Mouse (Mus musculus): ENCODE data around the gene Gm45623. TPM values are rescaled to one million over a fixed set of nuclear protein-coding genes. Genes with fewer than 3 reads are reported as not detected.
A peak's percentile ranks its signal among the peaks of the same experiment; 100 is the strongest.

The Gm45623 gene
- total RNA-seq (2022), result 10 to 100 TPM; 13.4 to 15.8 (median 15.2) TPM

GRCm38 (mm10) chr13:56753192-56753951 is at the start of gene Gm45623:
Gm45623 (minus strand) TSS chr13:56753827.
- DNase-seq (ENCODE audit: low spot score in 2 of 2), result no peak

GRCm38 (mm10) chr13:56797459-56797858 is 43.8 kb upstream of the Gm45623 start:
- no peak for DNase-seq (ENCODE audit: low spot score in 2 of 2)

- no peak for DNase-seq (ENCODE audit: low spot score in 2 of 2)
These were observed 41.9 kb upstream of the Gm45623 start for GRCm38 (mm10) chr13:56795501-56795900.

- DNase-seq (ENCODE audit: low spot score in 2 of 2), result no peak
These were observed 40.8 kb upstream of the Gm45623 start for GRCm38 (mm10) chr13:56794441-56794840.

- DNase-seq (ENCODE audit: low spot score in 2 of 2), result no peak
These were observed 39.2 kb upstream of the Gm45623 start for GRCm38 (mm10) chr13:56792844-56793243.

GRCm38 (mm10) chr13:56790683-56791082 is 37.1 kb upstream of the Gm45623 start:
- DNase-seq (ENCODE audit: low spot score in 2 of 2), result peak in 1 of 2 experiments; percentile 68

GRCm38 (mm10) chr13:56782621-56783020 is 29.0 kb upstream of the Gm45623 start:
- peak in 1 of 2 experiments; percentile 70 for DNase-seq (ENCODE audit: low spot score in 2 of 2)

GRCm38 (mm10) chr13:56781697-56782096 is 28.1 kb upstream of the Gm45623 start:
- peak in 1 of 2 experiments; percentile 46 for DNase-seq (ENCODE audit: low spot score in 2 of 2)

- DNase-seq (ENCODE audit: low spot score in 2 of 2), result no peak
These were observed 27.3 kb upstream of the Gm45623 start for GRCm38 (mm10) chr13:56780746-56781469.

GRCm38 (mm10) chr13:56774304-56774703 is 20.7 kb upstream of the Gm45623 start:
- no peak for DNase-seq (ENCODE audit: low spot score in 2 of 2)

GRCm38 (mm10) chr13:56773262-56773870 is 19.7 kb upstream of the Gm45623 start:
- no peak for DNase-seq (ENCODE audit: low spot score in 2 of 2)

GRCm38 (mm10) chr13:56772592-56772991 is 19.0 kb upstream of the Gm45623 start:
- no peak for DNase-seq (ENCODE audit: low spot score in 2 of 2)

- no peak for DNase-seq (ENCODE audit: low spot score in 2 of 2)
These were observed 17.2 kb upstream of the Gm45623 start for GRCm38 (mm10) chr13:56770786-56771185.

- DNase-seq (ENCODE audit: low spot score in 2 of 2), result no peak
These were observed 16.5 kb upstream of the Gm45623 start for GRCm38 (mm10) chr13:56770136-56770578.

- DNase-seq (ENCODE audit: low spot score in 2 of 2), result no peak
These were observed 15.8 kb upstream of the Gm45623 start for GRCm38 (mm10) chr13:56769431-56769830.

GRCm38 (mm10) chr13:56766211-56766610 is 12.6 kb upstream of the Gm45623 start:
- DNase-seq (ENCODE audit: low spot score in 2 of 2), result no peak

GRCm38 (mm10) chr13:56765284-56766032 is 11.8 kb upstream of the Gm45623 start:
- no peak for DNase-seq (ENCODE audit: low spot score in 2 of 2)

GRCm38 (mm10) chr13:56762446-56763229 is 9.0 kb upstream of the Gm45623 start:
- no peak for DNase-seq (ENCODE audit: low spot score in 2 of 2)

- DNase-seq (ENCODE audit: low spot score in 2 of 2), result peak in 1 of 2 experiments; percentile 49
These were observed 4.9 kb upstream of the Gm45623 start for GRCm38 (mm10) chr13:56758492-56758891.

- no peak for DNase-seq (ENCODE audit: low spot score in 2 of 2)
These were observed 3.6 kb upstream of the Gm45623 start for GRCm38 (mm10) chr13:56757201-56757600.

GRCm38 (mm10) chr13:56755871-56756270 is 2.2 kb upstream of the Gm45623 start:
- no peak for DNase-seq (ENCODE audit: low spot score in 2 of 2)
